Mouse (Mus musculus): ENCODE measurements around the gene Colgalt2. TPM values are rescaled to one million over a fixed set of nuclear protein-coding genes. Genes with fewer than 3 reads are reported as not detected.

The Colgalt2 gene
- polyA plus RNA-seq, 1 experiment, result 0.32 TPM

GRCm38 (mm10) chr1:152540304-152540887, 140.8 kb downstream of the Colgalt2 start:
- no peak for DNase-seq (ENCODE audit: low read depth in 1 of 2, low spot score in 2 of 2)
- Histone ChIP-seq H3K4me3 (ENCODE audit: extremely low read depth, insufficient read depth, insufficient read length) (no peak overlapping the region), H3K27me3 (ENCODE audit: control insufficient read depth, insufficient read depth, low read length) (no peaks in the 10 kb centered on the region), H3K4me1 (ENCODE audit: control insufficient read depth, insufficient read depth, insufficient read length) (no peaks in the 10 kb centered on the region), H3K27ac (ENCODE audit: insufficient read depth, low read length) (no peak overlapping the region), H3K36me3 (ENCODE audit: control insufficient read depth, insufficient read depth, low read length) (no peaks in the 10 kb centered on the region)
- TF ChIP-seq POLR2A (IDR thresholded peaks at IDR 0.05; ENCODE audit: low read depth, low read length), result no peak
- 79% methylated on average over 3 of the region's 3 CpGs for WGBS

GRCm38 (mm10) chr1:152542747-152543378, 143.2 kb downstream of the Colgalt2 start:
- no peaks in the 10 kb centered on the region for H3K4me1 ChIP-seq (ENCODE audit: control insufficient read depth, insufficient read depth, insufficient read length)
- H3K27ac ChIP-seq (ENCODE audit: insufficient read depth, low read length), result no peak overlapping the region
- H3K36me3 ChIP-seq (ENCODE audit: control insufficient read depth, insufficient read depth, low read length), result no peaks in the 10 kb centered on the region
- WGBS, result 93% methylated on average over 6 of the region's 6 CpGs
- no peak for TF ChIP-seq POLR2A (IDR thresholded peaks at IDR 0.05; ENCODE audit: low read depth, low read length)
- TF ChIP-seq CTCF (IDR thresholded peaks at IDR 0.05; ENCODE audit: extremely low read depth, insufficient read depth, insufficient read length, insufficient replicate concordance), result no peak
- H3K27me3 ChIP-seq (ENCODE audit: control insufficient read depth, insufficient read depth, low read length), result no peaks in the 10 kb centered on the region
- no peak overlapping the region for H3K4me3 ChIP-seq (ENCODE audit: extremely low read depth, insufficient read depth, insufficient read length)
- DNase-seq (ENCODE audit: low read depth in 1 of 2, low spot score in 2 of 2), result no peak

- Histone ChIP-seq H3K4me1 (ENCODE audit: control insufficient read depth, insufficient read depth, insufficient read length) (no peaks in the 10 kb centered on the region), H3K27me3 (ENCODE audit: control insufficient read depth, insufficient read depth, low read length) (no peaks in the 10 kb centered on the region), H3K27ac (ENCODE audit: insufficient read depth, low read length) (no peak overlapping the region), H3K36me3 (ENCODE audit: control insufficient read depth, insufficient read depth, low read length) (no peaks in the 10 kb centered on the region), H3K4me3 (ENCODE audit: extremely low read depth, insufficient read depth, insufficient read length) (no peak overlapping the region)
- DNase-seq (ENCODE audit: low read depth in 1 of 2, low spot score in 2 of 2), result no peak
- no peak for TF ChIP-seq CTCF (IDR thresholded peaks at IDR 0.05; ENCODE audit: extremely low read depth, insufficient read depth, insufficient read length, insufficient replicate concordance)
- TF ChIP-seq POLR2A (IDR thresholded peaks at IDR 0.05; ENCODE audit: low read depth, low read length), result no peak
- 87% methylated on average over 2 of the region's 2 CpGs for WGBS
Measured at GRCm38 (mm10) chr1:152543449-152544159, 144.0 kb downstream of the Colgalt2 start.

GRCm38 (mm10) chr1:152549061-152549738, 149.6 kb downstream of the Colgalt2 start:
- H3K27ac ChIP-seq (ENCODE audit: insufficient read depth, low read length), result no peak overlapping the region
- 92% methylated on average over 13 of the region's 13 CpGs for WGBS
- DNase-seq (ENCODE audit: low read depth in 1 of 2, low spot score in 2 of 2), result no peak
- TF ChIP-seq POLR2A (IDR thresholded peaks at IDR 0.05; ENCODE audit: low read depth, low read length), result no peak
- no peak for TF ChIP-seq CTCF (IDR thresholded peaks at IDR 0.05; ENCODE audit: extremely low read depth, insufficient read depth, insufficient read length, insufficient replicate concordance)
- no peaks in the 10 kb centered on the region for H3K27me3 ChIP-seq (ENCODE audit: control insufficient read depth, insufficient read depth, low read length)
- H3K36me3 ChIP-seq (ENCODE audit: control insufficient read depth, insufficient read depth, low read length), result peaks cover 2% of the 10 kb centered on the region
- H3K4me1 ChIP-seq (ENCODE audit: control insufficient read depth, insufficient read depth, insufficient read length), result no peaks in the 10 kb centered on the region
- H3K4me3 ChIP-seq (ENCODE audit: extremely low read depth, insufficient read depth, insufficient read length), result no peak overlapping the region

GRCm38 (mm10) chr1:152550544-152550943, 150.9 kb downstream of the Colgalt2 start:
- WGBS, result 91% methylated on average over 2 of the region's 2 CpGs
- Histone ChIP-seq H3K27me3 (ENCODE audit: control insufficient read depth, insufficient read depth, low read length) (no peaks in the 10 kb centered on the region), H3K36me3 (ENCODE audit: control insufficient read depth, insufficient read depth, low read length) (peaks cover 2% of the 10 kb centered on the region), H3K27ac (ENCODE audit: insufficient read depth, low read length) (no peak overlapping the region), H3K4me3 (ENCODE audit: extremely low read depth, insufficient read depth, insufficient read length) (no peak overlapping the region), H3K4me1 (ENCODE audit: control insufficient read depth, insufficient read depth, insufficient read length) (no peaks in the 10 kb centered on the region)
- DNase-seq (ENCODE audit: low read depth in 1 of 2, low spot score in 2 of 2), result no peak
- TF ChIP-seq POLR2A (IDR thresholded peaks at IDR 0.05; ENCODE audit: low read depth, low read length) (no peak), CTCF (IDR thresholded peaks at IDR 0.05; ENCODE audit: extremely low read depth, insufficient read depth, insufficient read length, insufficient replicate concordance) (no peak)

- DNase-seq (ENCODE audit: low read depth in 1 of 2, low spot score in 2 of 2), result no peak
- H3K36me3 ChIP-seq (ENCODE audit: control insufficient read depth, insufficient read depth, low read length), result peaks cover 2% of the 10 kb centered on the region
- no peak overlapping the region for H3K27ac ChIP-seq (ENCODE audit: insufficient read depth, low read length)
- WGBS, result 71% methylated on average over 3 of the region's 3 CpGs
- H3K4me1 ChIP-seq (ENCODE audit: control insufficient read depth, insufficient read depth, insufficient read length), result no peaks in the 10 kb centered on the region
- H3K4me3 ChIP-seq (ENCODE audit: extremely low read depth, insufficient read depth, insufficient read length), result no peak overlapping the region
- no peaks in the 10 kb centered on the region for H3K27me3 ChIP-seq (ENCODE audit: control insufficient read depth, insufficient read depth, low read length)
- TF ChIP-seq POLR2A (IDR thresholded peaks at IDR 0.05; ENCODE audit: low read depth, low read length), result no peak
- TF ChIP-seq CTCF (IDR thresholded peaks at IDR 0.05; ENCODE audit: extremely low read depth, insufficient read depth, insufficient read length, insufficient replicate concordance), result no peak
Measured at GRCm38 (mm10) chr1:152550973-152551372, 151.3 kb downstream of the Colgalt2 start.

Data from spleen, adult 2 months (tissue).